Mouse (Mus musculus) thymus, postnatal 4 days (tissue): ENCODE measurements at regions not wholly inside any gene's neighbourhood (a gene's known extent, or its start where the extent isn't known, plus 50 kb on each side); places are given as distances from the start of the nearest gene placed in this dataset.
"Not testable (repeated sequence)": the region's sequence is repeated elsewhere in the genome, so short reads cannot be mapped to it uniquely, and the experiment has no call there.

ENCODE experiments used
- DNase-seq: peaks from one replicate; pipeline ENCODE4 v3.0.0; 2021

- DNase-seq: no peak
These were observed 347.7 kb downstream of the Cypt12 start for GRCm38 (mm10) chr3:18295921-18296320.

GRCm38 (mm10) chr3:18298699-18299098, 350.5 kb downstream of the Cypt12 start:
- DNase-seq: no peak

- DNase-seq: no peak
These were observed 351.3 kb downstream of the Cypt12 start for GRCm38 (mm10) chr3:18299502-18299901.

- no peak for DNase-seq
These were observed 371.2 kb downstream of the Cypt12 start for GRCm38 (mm10) chr3:18319433-18319832.

- no peak for DNase-seq
These were observed 385.0 kb downstream of the Cypt12 start for GRCm38 (mm10) chr3:18333182-18333581.

GRCm38 (mm10) chr3:18339189-18339588, 391.0 kb downstream of the Cypt12 start:
- DNase-seq: no peak

GRCm38 (mm10) chr3:18341757-18342156, 393.5 kb downstream of the Cypt12 start:
- DNase-seq: no peak

GRCm38 (mm10) chr3:18378014-18379005, 430.1 kb downstream of the Cypt12 start:
- no peak for DNase-seq

GRCm38 (mm10) chr3:18421886-18422575, 473.8 kb downstream of the Cypt12 start:
- no peak for DNase-seq

GRCm38 (mm10) chr3:18428908-18429307, 480.7 kb downstream of the Cypt12 start:
- no peak for DNase-seq

GRCm38 (mm10) chr3:18438845-18439244, 490.6 kb downstream of the Cypt12 start:
- no peak for DNase-seq

- no peak for DNase-seq
These were observed 504.2 kb downstream of the Cypt12 start for GRCm38 (mm10) chr3:18452197-18452933.

- DNase-seq: no peak
These were observed 505.2 kb downstream of the Cypt12 start for GRCm38 (mm10) chr3:18453220-18453985.

- no peak for DNase-seq
These were observed 505.7 kb downstream of the Cypt12 start for GRCm38 (mm10) chr3:18453986-18454291.

- not testable (repeated sequence) for DNase-seq
These were observed 506.5 kb downstream of the Cypt12 start for GRCm38 (mm10) chr3:18454558-18455191.

- DNase-seq: no peak
These were observed 508.0 kb downstream of the Cypt12 start for GRCm38 (mm10) chr3:18456033-18456690.

GRCm38 (mm10) chr3:18460267-18460666, 512.1 kb downstream of the Cypt12 start:
- no peak for DNase-seq

- DNase-seq: no peak
These were observed 523.6 kb downstream of the Cypt12 start for GRCm38 (mm10) chr3:18471846-18472245.

- no peak for DNase-seq
These were observed 531.3 kb downstream of the Cypt12 start for GRCm38 (mm10) chr3:18479557-18479956.

GRCm38 (mm10) chr3:18482006-18482405, 533.8 kb downstream of the Cypt12 start:
- DNase-seq: no peak

GRCm38 (mm10) chr3:18488886-18489285, 540.7 kb downstream of the Cypt12 start:
- no peak for DNase-seq
